Mouse (Mus musculus) forebrain, embryonic 16.5 days (tissue): ENCODE measurements at regions not wholly inside any gene's neighbourhood (a gene's known extent, or its start where the extent isn't known, plus 50 kb on each side); places are given as distances from the start of the nearest gene placed in this dataset.

ENCODE experiments used
- ATAC-seq: fragments of 200-750 bp; cut with Nextera tagmentation; 2 replicates; pipeline ENCODE4 v1.8.0; 2017; ENCODE audit warnings: mild to moderate bottlenecking, moderate library complexity
- H3K27ac ChIP-seq: fragments of 300-500 bp; sonication (generic); 2 replicates; pipeline ENCODE4 v1.5.1; 2014; ENCODE audit warnings: low read length, control low read depth
- H3K27me3 ChIP-seq: fragments of 300-500 bp; sonication (generic); replicated peaks from 2 replicates; pipeline ENCODE4 v1.6.1; 2014; ENCODE audit warnings: low read length; ENCODE audit not compliant: control insufficient read depth, insufficient read depth
- H3K36me3 ChIP-seq: fragments of 300-500 bp; sonication (generic); 2 replicates; pipeline ENCODE4 v1.6.1; 2014; ENCODE audit not compliant: control insufficient read depth, insufficient read depth
- H3K4me1 ChIP-seq: fragments of 300-500 bp; sonication (generic); replicated peaks from 2 replicates; pipeline ENCODE4 v1.6.1; 2014; ENCODE audit warnings: low read length; ENCODE audit not compliant: control insufficient read depth, insufficient read depth
- H3K4me2 ChIP-seq: fragments of 300-500 bp; sonication (generic); 2 replicates; pipeline ENCODE4 v1.6.1; 2014; ENCODE audit warnings: mild to moderate bottlenecking, low read length, control low read depth
- H3K4me3 ChIP-seq: fragments of 300-500 bp; sonication (generic); replicated peaks from 2 replicates; pipeline ENCODE4 v1.5.1; 2014; ENCODE audit warnings: mild to moderate bottlenecking, low read length, control low read depth
- H3K9ac ChIP-seq: fragments of 300-500 bp; sonication (generic); replicated peaks from 2 replicates; pipeline ENCODE4 v1.6.1; 2014; ENCODE audit warnings: low read depth, low read length, control low read depth
- H3K9me3 ChIP-seq: fragments of 300-500 bp; sonication (generic); 2 replicates; pipeline ENCODE4 v1.6.1; 2016; ENCODE audit warnings: low read length; ENCODE audit not compliant: control insufficient read depth
- WGBS: fragments of 180-500 bp; shearing (Covaris S2); extraction: QIAGEN DNeasy Blood & Tissue Kit; methylation state at CpG from one replicate; pipeline ENCODE4 v1.1.7; 2014; 5-methylcytosine and 5-hydroxymethylcytosine counted together

DNA sequence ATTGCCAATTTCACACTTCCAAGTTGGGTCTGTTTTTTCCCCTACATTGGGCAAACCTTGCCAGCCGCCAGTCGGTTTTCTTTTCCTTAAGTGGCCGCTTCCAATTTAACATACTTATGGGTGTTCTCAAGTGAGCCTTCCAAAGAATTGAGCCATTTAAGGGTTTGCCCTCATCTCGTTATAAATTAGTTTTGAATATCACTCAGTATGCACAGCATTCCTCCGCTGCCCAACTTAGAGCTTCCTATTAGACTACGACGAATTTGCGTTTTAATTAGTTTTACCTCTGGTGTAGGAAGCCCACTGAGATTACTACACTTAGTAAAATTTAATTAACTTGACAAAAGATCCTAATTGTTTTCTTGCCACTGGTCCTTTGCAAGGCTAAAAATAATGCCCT lies 209.9 kb downstream of the Cdh11 start:
- peak; percentile 40; the same call in 1 of the 2 replicates for ATAC-seq
- no peak overlapping the region; the same call in 1 of the 2 replicates for H3K4me2 ChIP-seq
- no peaks in the 10 kb centered on the region for H3K27me3 ChIP-seq
- WGBS: 8% methylated on average over 8 of the region's 8 CpGs
- H3K27ac ChIP-seq: no peak overlapping the region
- H3K36me3 ChIP-seq: no peaks in the 10 kb centered on the region
- no peak overlapping the region for H3K9ac ChIP-seq
- no peak overlapping the region for H3K4me3 ChIP-seq
- 0 out of 2 replicates have a peak, but pooled peaks cover 4% of the 10 kb centered on the region for H3K4me1 ChIP-seq
- H3K9me3 ChIP-seq: no peaks in the 10 kb centered on the region

DNA sequence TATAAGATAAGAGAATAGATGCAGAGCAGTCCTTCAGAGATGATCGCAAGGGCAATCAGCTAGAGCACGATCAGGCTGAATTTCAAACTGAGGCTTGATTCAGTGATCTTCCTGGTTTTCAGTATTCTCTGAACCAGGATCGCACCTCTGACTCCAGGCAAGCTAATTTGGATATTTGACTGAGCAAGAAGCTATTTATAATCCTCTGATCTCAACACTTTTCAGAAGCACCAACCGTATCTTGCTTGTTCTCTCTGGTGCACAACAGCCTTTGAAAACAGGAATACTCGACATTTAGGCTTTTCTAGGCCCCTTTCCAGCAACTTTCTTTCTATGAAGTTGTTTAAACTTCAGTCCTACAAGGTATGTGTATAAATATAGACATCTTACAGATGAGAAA lies 217.7 kb downstream of the Cdh11 start:
- no peak overlapping the region for H3K9ac ChIP-seq
- no peak for ATAC-seq
- no peaks in the 10 kb centered on the region for H3K9me3 ChIP-seq
- no peaks in the 10 kb centered on the region for H3K27me3 ChIP-seq
- H3K27ac ChIP-seq: no peak overlapping the region
- no peaks in the 10 kb centered on the region for H3K4me1 ChIP-seq
- no peaks in the 10 kb centered on the region for H3K36me3 ChIP-seq
- H3K4me2 ChIP-seq: no peak overlapping the region
- H3K4me3 ChIP-seq: no peak overlapping the region
- WGBS: 82% methylated on average over 5 of the region's 5 CpGs

DNA sequence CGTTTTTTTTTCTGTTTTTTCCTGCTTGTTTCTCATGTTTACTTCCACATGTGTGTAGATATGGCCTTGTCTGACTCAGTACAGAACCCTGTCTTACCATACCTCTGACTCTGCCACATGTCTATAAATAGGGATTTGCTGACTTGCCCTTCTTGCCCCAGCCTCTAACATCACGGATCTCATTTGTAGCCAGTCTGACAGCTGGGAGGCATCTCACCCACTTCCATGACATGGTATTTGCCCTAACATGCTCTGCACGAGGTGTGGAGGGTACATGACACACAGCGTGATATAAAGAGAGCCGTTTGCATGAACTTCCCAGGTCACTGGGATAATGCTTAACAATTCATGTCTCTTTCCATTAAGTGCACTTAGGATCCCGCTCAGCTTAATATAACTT lies 231.2 kb downstream of the Cdh11 start:
- WGBS: 69% methylated on average over 6 of the region's 6 CpGs
- no peak overlapping the region for H3K9ac ChIP-seq
- H3K27me3 ChIP-seq: no peaks in the 10 kb centered on the region
- H3K9me3 ChIP-seq: no peaks in the 10 kb centered on the region
- H3K4me1 ChIP-seq: 0 out of 2 replicates have a peak, but pooled peaks cover 6% of the 10 kb centered on the region
- peak overlapping the region; percentile 7 for H3K27ac ChIP-seq
- H3K4me2 ChIP-seq: no peak overlapping the region
- H3K36me3 ChIP-seq: no peaks in the 10 kb centered on the region
- ATAC-seq: no peak
- no peak overlapping the region for H3K4me3 ChIP-seq

DNA sequence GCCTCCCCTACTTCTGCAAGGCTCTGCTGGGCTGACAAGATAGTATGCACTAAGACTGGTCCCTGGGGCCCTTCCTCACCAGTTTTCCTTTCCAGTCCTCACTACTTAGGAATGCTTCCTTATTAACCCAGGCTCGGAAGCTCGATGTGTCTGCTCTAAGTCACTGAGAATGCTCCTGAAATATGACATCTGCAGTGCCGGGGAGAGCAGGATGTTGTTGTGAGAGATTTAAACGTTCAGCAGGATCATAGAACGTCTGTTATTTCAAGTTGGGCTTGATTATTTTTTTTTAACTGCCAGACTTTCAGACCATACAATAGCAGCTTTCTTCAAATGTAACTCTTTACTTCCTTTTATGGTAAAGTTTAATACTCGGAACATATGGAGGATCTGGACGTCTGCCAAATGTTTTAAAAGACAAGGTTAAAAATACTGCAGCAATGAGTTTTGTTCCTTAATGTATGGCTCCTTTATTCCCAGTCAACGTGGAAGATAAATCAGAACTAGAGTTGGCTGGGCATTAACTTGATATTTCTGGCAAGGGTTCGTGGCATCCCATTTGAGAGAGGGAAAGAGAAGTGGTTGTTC lies 232.0 kb downstream of the Cdh11 start:
- WGBS: 11% methylated on average over 9 of the region's 9 CpGs

DNA sequence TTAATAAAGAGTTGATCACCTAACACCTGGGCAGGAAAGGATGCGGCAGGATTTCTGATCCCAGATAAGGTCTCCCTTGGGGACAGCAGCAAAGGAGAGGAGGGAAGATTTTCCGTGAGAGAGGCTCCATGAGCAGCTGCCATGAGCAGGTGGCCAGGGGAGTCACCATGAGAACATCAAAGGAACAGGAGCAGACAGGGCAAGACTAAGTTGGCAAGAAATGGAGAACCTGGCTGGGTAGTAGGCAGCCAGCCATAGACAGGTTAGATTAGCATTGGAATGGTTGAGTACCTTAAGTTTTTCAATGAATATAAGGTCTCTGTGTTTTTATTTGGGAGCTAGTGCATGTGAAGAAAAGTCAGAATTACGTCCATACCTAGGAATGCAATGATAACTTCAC lies 246.6 kb downstream of the Cdh11 start:
- 73% methylated on average over 3 of the region's 3 CpGs for WGBS
- no peaks in the 10 kb centered on the region for H3K27me3 ChIP-seq
- H3K4me1 ChIP-seq: no peaks in the 10 kb centered on the region
- H3K9me3 ChIP-seq: no peaks in the 10 kb centered on the region
- no peak overlapping the region for H3K27ac ChIP-seq
- no peak overlapping the region for H3K4me2 ChIP-seq
- H3K36me3 ChIP-seq: no peaks in the 10 kb centered on the region
- no peak overlapping the region for H3K9ac ChIP-seq
- ATAC-seq: no peak
- no peak overlapping the region for H3K4me3 ChIP-seq

More for the DNA sequence above, 232.0 kb downstream of the Cdh11 start:
- no peak overlapping the region for H3K4me2 ChIP-seq
- H3K36me3 ChIP-seq: no peaks in the 10 kb centered on the region
- no peaks in the 10 kb centered on the region for H3K27me3 ChIP-seq
- peak overlapping the region; percentile 62 for H3K27ac ChIP-seq
- peak; percentile 74 for ATAC-seq
- no peaks in the 10 kb centered on the region for H3K9me3 ChIP-seq
- H3K4me3 ChIP-seq: no peak overlapping the region
- H3K4me1 ChIP-seq: 0 out of 2 replicates have a peak, but pooled peaks cover 6% of the 10 kb centered on the region
- H3K9ac ChIP-seq: no peak overlapping the region

DNA sequence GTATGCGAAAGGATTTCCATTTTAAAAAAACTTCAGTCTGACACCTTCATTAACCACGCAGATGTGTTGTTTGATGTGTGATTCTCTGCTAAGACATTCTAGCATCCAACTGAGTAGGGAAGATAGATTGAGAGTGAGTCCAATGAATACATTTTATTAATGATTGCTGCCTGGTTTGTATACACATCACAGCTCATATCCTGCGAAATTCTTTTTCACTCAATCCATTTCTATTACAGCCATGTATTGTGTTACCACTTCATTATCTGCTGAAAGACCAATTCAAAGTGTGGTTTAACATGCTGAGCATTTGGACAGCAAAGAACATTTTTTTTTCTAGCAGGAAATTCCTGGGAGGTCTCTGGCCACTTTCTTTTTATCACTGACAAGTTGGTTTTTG lies 247.4 kb downstream of the Cdh11 start:
- no peak overlapping the region for H3K9ac ChIP-seq
- WGBS: 17% methylated on average over 3 of the region's 3 CpGs

DNA sequence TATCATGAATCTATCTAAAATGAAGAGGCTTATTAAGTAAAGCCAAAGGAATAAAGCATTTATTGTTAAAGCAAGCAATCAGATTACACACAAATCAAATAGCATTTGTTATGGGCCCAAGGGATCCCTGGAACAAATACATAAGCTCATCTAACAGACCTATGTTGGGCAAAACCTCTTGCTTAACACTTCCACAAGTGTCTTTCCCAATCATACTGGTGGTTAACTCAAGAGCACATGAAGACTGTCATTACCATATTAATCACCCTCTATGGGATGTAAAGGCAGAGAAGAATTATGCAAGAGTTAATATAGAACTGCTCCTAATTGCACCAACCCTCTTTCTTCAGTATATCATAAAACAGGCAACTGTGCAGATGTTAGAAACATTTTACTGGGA lies 267.0 kb downstream of the Cdh11 start:
- Histone ChIP-seq H3K4me2 (no peak overlapping the region), H3K9ac (no peak overlapping the region), H3K36me3 (no peaks in the 10 kb centered on the region), H3K27me3 (no peaks in the 10 kb centered on the region), H3K4me3 (no peak overlapping the region), H3K4me1 (no peaks in the 10 kb centered on the region), H3K9me3 (no peaks in the 10 kb centered on the region), H3K27ac (no peak overlapping the region)
- no peak for ATAC-seq

More for the DNA sequence above, 247.4 kb downstream of the Cdh11 start:
- Histone ChIP-seq H3K4me3 (no peak overlapping the region), H3K9me3 (no peaks in the 10 kb centered on the region), H3K36me3 (no peaks in the 10 kb centered on the region), H3K4me1 (no peaks in the 10 kb centered on the region), H3K27me3 (no peaks in the 10 kb centered on the region), H3K4me2 (no peak overlapping the region), H3K27ac (no peak overlapping the region)
- ATAC-seq: peak; percentile 54

DNA sequence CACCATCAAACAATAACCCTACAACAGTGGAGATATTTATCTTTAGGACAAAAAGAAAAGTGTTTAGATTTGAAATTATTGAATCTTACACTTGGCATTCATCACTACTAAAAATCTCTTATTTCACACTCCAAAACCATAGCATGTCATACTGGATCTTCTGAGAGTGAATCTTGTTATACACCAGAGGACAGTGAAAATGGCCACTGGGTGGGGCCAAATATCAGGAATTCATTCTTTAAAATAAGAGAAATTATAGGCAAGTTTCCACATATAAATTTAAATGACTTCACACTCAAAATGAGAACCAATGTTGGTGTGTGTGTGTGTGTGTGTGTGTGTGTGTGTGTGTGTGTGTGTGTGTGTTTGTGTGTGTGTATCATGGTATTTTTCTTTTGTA lies 269.7 kb downstream of the Cdh11 start:
- no peak overlapping the region for H3K9ac ChIP-seq
- no peak overlapping the region for H3K27ac ChIP-seq
- H3K27me3 ChIP-seq: no peaks in the 10 kb centered on the region
- no peak overlapping the region for H3K4me3 ChIP-seq
- no peaks in the 10 kb centered on the region for H3K9me3 ChIP-seq
- no peak overlapping the region for H3K4me2 ChIP-seq
- no peak for ATAC-seq
- H3K36me3 ChIP-seq: no peaks in the 10 kb centered on the region
- no peaks in the 10 kb centered on the region for H3K4me1 ChIP-seq

DNA sequence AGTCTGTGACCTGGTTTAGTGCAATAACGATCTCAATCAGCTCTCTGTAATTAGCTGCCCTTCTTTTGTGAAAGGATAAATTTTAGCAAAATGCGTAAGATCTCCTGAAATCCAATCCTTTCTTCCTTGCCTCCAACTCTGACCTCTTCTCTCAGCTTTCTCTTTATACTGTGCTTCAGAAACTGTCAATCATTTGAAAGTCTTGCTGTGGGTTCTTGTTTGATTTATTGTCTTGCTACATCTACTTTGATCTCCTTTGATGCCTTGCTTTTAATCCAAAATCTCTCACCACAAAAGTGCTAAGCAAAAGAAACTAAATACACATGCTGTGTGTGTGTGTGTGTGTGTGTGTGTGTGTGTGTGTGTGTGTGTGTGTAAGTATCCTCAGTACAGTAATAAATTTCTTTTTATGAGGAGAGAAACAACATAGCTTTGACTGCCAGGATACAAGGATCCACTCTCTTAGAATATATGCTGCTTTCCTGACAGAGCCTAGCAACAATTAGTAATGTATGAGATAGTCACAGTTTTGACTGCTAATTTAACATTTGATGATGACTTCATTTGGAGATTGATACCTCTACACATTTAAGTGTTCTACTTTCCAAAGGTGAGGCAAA lies 270.5 kb downstream of the Cdh11 start:
- H3K4me1 ChIP-seq: no peaks in the 10 kb centered on the region
- H3K36me3 ChIP-seq: no peaks in the 10 kb centered on the region
- no peak for ATAC-seq
- WGBS: 13% methylated on average over 2 of the region's 2 CpGs
- H3K4me2 ChIP-seq: no peak overlapping the region
- H3K9me3 ChIP-seq: no peaks in the 10 kb centered on the region
- H3K27me3 ChIP-seq: no peaks in the 10 kb centered on the region
- H3K4me3 ChIP-seq: no peak overlapping the region
- no peak overlapping the region for H3K27ac ChIP-seq
- H3K9ac ChIP-seq: no peak overlapping the region
